8 mouse cellular contexts compared by ENCODE assay signal in genomic region chr11:90002231-90002986, GRCm38 (mm10). TPM values are rescaled to one million over a fixed set of nuclear protein-coding genes. Genes with fewer than 3 reads are reported as not detected.
DNase-seq lines count a peak whose midpoint lies in the region; ATAC-seq and TF ChIP-seq lines count a peak whose summit lies in the region.

Gene Pctp, minus strand, starts transcription at chr11:90002894.

- H3K36me3 ChIP-seq in embryonic facial prominence, embryonic 14.5 days (ENCODE audit: control insufficient read depth, insufficient read depth, low read length): no peaks in the 10 kb centered on the region
- H3K36me3 ChIP-seq in liver, embryonic 14.5 days (replicated peaks; ENCODE audit: control insufficient read depth, insufficient read depth, low read depth): no peaks in the 10 kb centered on the region
- no peaks in the 10 kb centered on the region for H3K36me3 ChIP-seq in stomach, embryonic 16.5 days (ENCODE audit: control insufficient read depth, insufficient read depth, low read length)

- DNase-seq in CD4-positive helper T cell, adult 2 months (ENCODE audit: low read depth, low spot score): peak; percentile 81
- DNase-seq in embryonic facial prominence, embryonic 14.5 days (ENCODE audit: low spot score): peak; percentile 86
- peak; percentile 79 to 81 for DNase-seq in heart, adult 9 months (ENCODE audit: low spot score in 2 of 2)
- peak; percentile 95 for DNase-seq in kidney, adult 9 months
- DNase-seq in liver, embryonic 14.5 days (ENCODE audit: low read depth in 3 of 3, low spot score in 3 of 3): peak; percentile 75 to 78 (median 77)
- peak; percentile 81 to 86 for DNase-seq in natural killer cell, adult 2 months (ENCODE audit: low spot score in 2 of 2)

- TF ChIP-seq EP300 in liver, embryonic 14.5 days (IDR thresholded peaks at IDR 0.05; ENCODE audit: low read depth): no peak

- H3K9me3 ChIP-seq in embryonic facial prominence, embryonic 14.5 days (ENCODE audit: control insufficient read depth, low read length): no peaks in the 10 kb centered on the region
- H3K9me3 ChIP-seq in liver, embryonic 14.5 days (ENCODE audit: control insufficient read depth, low read length): no peaks in the 10 kb centered on the region
- H3K9me3 ChIP-seq in stomach, embryonic 16.5 days (replicated peaks; ENCODE audit: control insufficient read depth, low read length): no peaks in the 10 kb centered on the region

- peak; percentile 70; the same call in 1 of the 2 replicates for TF ChIP-seq POLR2A in bone marrow, adult 2 months (IDR thresholded peaks at IDR 0.05; ENCODE audit: borderline replicate concordance, control insufficient read depth, low read depth, low read length)

- ATAC-seq in embryonic facial prominence, embryonic 14.5 days (ENCODE audit: low read depth): peak; percentile 92
- peak; percentile 97 for ATAC-seq in liver, embryonic 14.5 days (ENCODE audit: insufficient read depth)
- peak; percentile 97 for ATAC-seq in stomach, embryonic 16.5 days (ENCODE audit: insufficient read depth, low FRiP score)

- no peaks in the 10 kb centered on the region for H3K27me3 ChIP-seq in embryonic facial prominence, embryonic 14.5 days (replicated peaks; ENCODE audit: control insufficient read depth, insufficient read depth, low read length)
- H3K27me3 ChIP-seq in liver, embryonic 14.5 days (ENCODE audit: control insufficient read depth, insufficient read depth, low read length): no peaks in the 10 kb centered on the region
- no peaks in the 10 kb centered on the region for H3K27me3 ChIP-seq in stomach, embryonic 16.5 days (ENCODE audit: control insufficient read depth, insufficient read depth, low read length)

- H3K4me3 ChIP-seq in bone marrow, adult 2 months (replicated peaks; ENCODE audit: control insufficient read depth, low read depth, low read length): peak within 1 kb of the TSS; percentile 54
- peak within 1 kb of the TSS; percentile 56 for H3K4me3 ChIP-seq in embryonic facial prominence, embryonic 14.5 days (ENCODE audit: low read depth, low read length)
- H3K4me3 ChIP-seq in liver, embryonic 14.5 days (ENCODE audit: insufficient read depth in 1 of 2, low read depth in 2 of 2, low read length in 2 of 2): peak within 1 kb of the TSS; percentile 69 to 78
- H3K4me3 ChIP-seq in stomach, embryonic 16.5 days (replicated peaks; ENCODE audit: low read length): peak within 1 kb of the TSS; percentile 57

- peak within 1 kb of the TSS; percentile 85 for H3K4me2 ChIP-seq in embryonic facial prominence, embryonic 14.5 days (ENCODE audit: low read depth, low read length)
- H3K4me2 ChIP-seq in liver, embryonic 14.5 days (ENCODE audit: low read depth): peak within 1 kb of the TSS; percentile 91
- peak within 1 kb of the TSS; percentile 70 for H3K4me2 ChIP-seq in stomach, embryonic 16.5 days (ENCODE audit: low read depth, low read length)

- no peak for TF ChIP-seq CTCF in bone marrow, adult 2 months (IDR thresholded peaks at IDR 0.05; ENCODE audit: control insufficient read depth, insufficient read depth, low read length)
- TF ChIP-seq CTCF in liver, embryonic 14.5 days (IDR thresholded peaks at IDR 0.05; ENCODE audit: low read depth): no peak

- WGBS in bone marrow, adult 2 months: 4% methylated on average over 35 of the region's 35 CpGs
- WGBS in embryonic facial prominence, embryonic 14.5 days: 10% methylated on average over 35 of the region's 35 CpGs
- WGBS in liver, embryonic 14.5 days (ENCODE audit: insufficient replicate concordance): 5% methylated on average over 35 of the region's 35 CpGs
- WGBS in stomach, embryonic 16.5 days: 8% methylated on average over 35 of the region's 35 CpGs

- peak within 1 kb of the TSS; percentile 69 for H3K9ac ChIP-seq in embryonic facial prominence, embryonic 14.5 days (ENCODE audit: low read depth, low read length)
- H3K9ac ChIP-seq in liver, embryonic 14.5 days (replicated peaks): peak within 1 kb of the TSS; percentile 46
- H3K9ac ChIP-seq in stomach, embryonic 16.5 days (ENCODE audit: low read length): peak within 1 kb of the TSS; percentile 78

- peaks cover 1% of the 10 kb centered on the region; the same call in 1 of the 2 replicates for H3K4me1 ChIP-seq in bone marrow, adult 2 months (ENCODE audit: control insufficient read depth, insufficient read depth, low read length)
- H3K4me1 ChIP-seq in embryonic facial prominence, embryonic 14.5 days (ENCODE audit: control insufficient read depth, insufficient read depth, low read length): peaks cover 3% of the 10 kb centered on the region; the same call in 1 of the 2 replicates
- peaks cover 7 to 8% of the 10 kb centered on the region in 2 experiments; a peak in 3 of 4 replicates for H3K4me1 ChIP-seq in liver, embryonic 14.5 days (replicated peaks; ENCODE audit: control insufficient read depth in 2 of 2, insufficient read depth in 2 of 2, low read length in 1 of 2)
- H3K4me1 ChIP-seq in stomach, embryonic 16.5 days (ENCODE audit: control insufficient read depth, insufficient read depth, low read length): no peaks in the 10 kb centered on the region

- no peak within 1 kb of the TSS for H3K27ac ChIP-seq in bone marrow, adult 2 months (ENCODE audit: control insufficient read depth, insufficient read depth, low read depth, low read length, poor library complexity)
- H3K27ac ChIP-seq in embryonic facial prominence, embryonic 14.5 days (replicated peaks; ENCODE audit: low read depth, low read length): peak within 1 kb of the TSS; percentile 72; the same call in 1 of the 2 replicates
- no peak within 1 kb of the TSS for H3K27ac ChIP-seq in liver, embryonic 14.5 days
- H3K27ac ChIP-seq in stomach, embryonic 16.5 days (ENCODE audit: low read length): peak within 1 kb of the TSS; percentile 7; the same call in 1 of the 2 replicates

RNA-seq across cellular contexts. Expression of gene Pctp, which starts in this region (rescaled TPM):
- polyA plus RNA-seq in bone marrow, adult 2 months (2011; ENCODE audit: insufficient read depth, insufficient read length, low replicate concordance, missing spikeins): 7.7 and 9.9 TPM in 2 replicates
- polyA plus RNA-seq in embryonic facial prominence, embryonic 14.5 days (2014; fragmentation: Nextera tagmentation; extraction: Ambion mirVana): 1.9 and 3.0 TPM in 2 replicates
- 3.6 and 5.1 TPM in 2 replicates for polyA plus RNA-seq in liver, embryonic 14.5 days (2012; rRNA removed)
- polyA plus RNA-seq in liver, embryonic 14.5 days (2014; fragmentation: Nextera tagmentation; extraction: Ambion mirVana): 4.3 TPM in 2 replicates
- 14.2 and 14.6 TPM in 2 replicates for polyA plus RNA-seq in stomach, embryonic 16.5 days (2015; fragmentation: Nextera tagmentation; extraction: Ambion mirVana)

Comparison
In these comparisons a context has a peak if more than half of its experiments do, and no peak if none do; other contexts are left out.
1. H3K27ac ChIP-seq: peak in embryonic facial prominence, embryonic 14.5 days (single experiment) and stomach, embryonic 16.5 days (single experiment); none in bone marrow, adult 2 months (single experiment) and liver, embryonic 14.5 days (single experiment).
2. Peak in every context shown above with its lines, with median percentiles within 50 percentile points of each other: DNase-seq, H3K4me3 ChIP-seq, ATAC-seq, H3K4me2 ChIP-seq and H3K9ac ChIP-seq.